Mouse (Mus musculus): ENCODE results near the gene Olfr1344.
"Not testable (repeated sequence)": the region's sequence is repeated elsewhere in the genome, so short reads cannot be mapped to it uniquely, and the experiment has no call there.

Gene Olfr1344

DNA sequence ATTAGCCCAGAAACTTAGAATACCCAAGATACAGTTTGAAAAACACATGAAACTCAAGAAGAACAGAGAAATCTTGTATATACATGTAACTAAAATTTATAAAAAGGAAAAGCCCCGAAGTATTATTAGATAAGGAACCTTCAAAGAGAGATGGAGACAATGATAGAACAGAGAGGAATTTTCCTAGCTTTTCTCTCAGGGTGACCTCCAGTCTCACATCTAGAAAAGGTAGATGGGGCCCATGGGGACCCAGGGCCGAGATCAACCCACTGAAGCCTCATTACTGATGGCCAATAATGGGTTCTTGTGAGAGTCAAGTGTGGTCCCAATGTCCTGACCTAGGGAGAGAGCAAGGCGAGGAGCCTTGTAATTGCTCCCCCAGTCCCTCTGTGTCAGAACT lies at the start of gene Olfr1344:
Olfr1344 (plus strand) TSS at position 301 of the 400 bp plus-strand sequence.
- no peak for DNase-seq (ENCODE audit: low spot score in 2 of 2)

DNA sequence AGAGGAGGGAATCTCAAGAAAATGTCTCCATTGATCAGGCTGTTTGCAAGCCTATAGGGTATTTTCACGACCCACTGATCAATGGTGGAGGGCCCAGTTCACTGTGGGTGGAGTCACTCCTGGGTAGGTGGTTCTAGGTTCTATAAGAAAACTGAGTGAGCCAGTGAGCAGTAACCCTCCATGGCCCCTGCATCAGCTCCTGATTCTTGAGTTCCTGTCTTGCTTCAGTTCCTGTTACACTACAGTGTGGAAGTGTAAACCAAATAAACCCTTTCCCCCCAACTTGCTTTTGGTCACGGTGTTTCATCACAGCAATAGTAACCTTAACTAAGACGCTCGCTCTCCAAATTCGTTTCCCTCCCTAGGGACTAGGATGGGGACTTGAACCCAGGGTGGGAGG lies 49.5 kb upstream of the Olfr1344 start:
- no peak for DNase-seq (ENCODE audit: low spot score in 2 of 2)

DNA sequence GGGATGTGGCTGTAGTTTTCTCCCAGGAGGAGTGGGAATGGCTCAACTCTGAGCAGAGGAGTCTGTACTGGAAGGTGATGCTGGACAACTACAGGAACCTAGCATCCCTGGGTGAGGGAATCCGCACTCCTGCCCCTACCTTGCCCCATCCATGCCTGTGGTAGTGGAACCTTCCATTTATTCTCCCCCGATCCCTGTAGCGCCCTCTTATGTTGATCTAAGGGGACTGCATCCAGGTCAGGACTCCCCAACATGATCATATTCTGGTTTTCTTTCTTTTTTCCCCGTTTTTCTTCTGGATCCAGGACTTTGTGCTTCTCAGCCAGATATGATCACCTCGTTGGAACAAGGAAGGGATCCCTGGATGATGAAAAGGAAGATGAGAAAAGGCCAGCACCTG lies 49.0 kb upstream of the Olfr1344 start:
- no peak for DNase-seq (ENCODE audit: low spot score in 2 of 2)

DNA sequence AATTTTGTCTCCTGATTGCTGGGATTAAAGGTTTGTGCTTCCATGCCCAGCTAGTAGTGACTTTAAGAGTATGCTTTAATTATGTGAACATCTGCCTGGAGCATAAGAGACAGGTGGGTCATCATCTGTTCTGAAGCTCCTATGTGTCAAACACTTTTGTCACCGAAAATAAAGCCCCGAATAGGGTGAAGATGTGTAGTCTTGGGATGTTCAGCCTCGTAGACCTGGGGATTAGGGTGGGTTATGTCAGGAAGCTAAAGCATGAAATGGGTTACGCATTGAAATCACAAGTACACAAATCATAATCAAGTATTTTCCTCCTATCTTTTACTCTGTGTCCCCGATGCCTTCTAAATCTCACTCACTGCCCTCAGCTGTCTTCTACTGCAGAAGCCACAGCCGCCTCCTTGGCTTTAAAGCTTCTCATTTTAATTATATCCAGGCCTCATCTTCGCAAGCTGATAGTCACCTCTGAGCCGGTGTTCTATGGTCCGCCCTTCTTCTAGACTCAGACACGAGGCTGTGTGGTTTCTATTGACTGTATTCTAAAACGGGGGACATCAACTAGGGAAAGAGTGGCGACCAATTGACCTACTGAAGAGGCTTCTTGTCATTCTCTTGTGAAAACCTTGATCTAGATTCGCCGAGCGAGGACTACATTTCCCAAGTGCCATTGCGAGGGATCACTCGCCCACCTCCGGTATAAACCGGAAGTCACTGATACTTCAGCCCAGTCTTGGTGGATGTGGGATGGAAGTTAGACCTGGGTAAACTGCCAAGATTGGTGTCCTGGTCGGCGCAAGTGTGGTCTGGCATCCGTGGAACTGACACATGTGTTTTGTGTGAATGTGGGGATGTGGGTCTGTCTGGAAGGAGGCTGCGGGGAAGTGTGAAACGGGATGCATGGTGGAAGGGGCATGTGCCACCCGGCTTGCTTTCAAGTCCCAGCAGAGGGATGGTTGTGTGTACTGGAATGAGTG lies 40.2 kb upstream of the Olfr1344 start, which contains the start of gene Smim17:
Smim17 (plus strand) TSS at position 720 of the 980 bp plus-strand sequence.
- peak; percentile 39 to 42 for DNase-seq (ENCODE audit: low spot score in 2 of 2)

DNA sequence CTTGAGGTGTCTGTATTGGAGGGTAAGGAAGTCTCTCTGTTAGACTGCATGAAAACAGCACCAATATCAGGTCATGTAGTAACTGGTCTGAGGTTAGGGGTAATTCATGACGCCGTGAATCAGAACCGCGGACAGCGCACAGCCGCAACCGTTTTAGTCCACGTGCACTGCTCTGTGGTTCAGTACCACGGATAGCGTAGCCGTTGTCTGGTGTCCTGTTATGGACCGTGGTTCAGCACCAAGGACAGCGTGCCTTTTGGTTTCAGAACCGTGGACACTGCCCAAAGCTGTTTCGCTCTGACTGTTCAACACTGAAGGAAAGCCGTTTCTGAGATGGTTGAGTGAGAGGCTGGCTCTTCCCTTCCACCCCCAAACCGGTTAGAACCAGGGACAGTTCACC lies 28.4 kb upstream of the Olfr1344 start, which contains the start of gene Gm20715:
Gm20715 (plus strand) TSS at position 235 of the 400 bp plus-strand sequence.
- DNase-seq (ENCODE audit: low spot score in 2 of 2), result peak; percentile 50 to 74

DNA sequence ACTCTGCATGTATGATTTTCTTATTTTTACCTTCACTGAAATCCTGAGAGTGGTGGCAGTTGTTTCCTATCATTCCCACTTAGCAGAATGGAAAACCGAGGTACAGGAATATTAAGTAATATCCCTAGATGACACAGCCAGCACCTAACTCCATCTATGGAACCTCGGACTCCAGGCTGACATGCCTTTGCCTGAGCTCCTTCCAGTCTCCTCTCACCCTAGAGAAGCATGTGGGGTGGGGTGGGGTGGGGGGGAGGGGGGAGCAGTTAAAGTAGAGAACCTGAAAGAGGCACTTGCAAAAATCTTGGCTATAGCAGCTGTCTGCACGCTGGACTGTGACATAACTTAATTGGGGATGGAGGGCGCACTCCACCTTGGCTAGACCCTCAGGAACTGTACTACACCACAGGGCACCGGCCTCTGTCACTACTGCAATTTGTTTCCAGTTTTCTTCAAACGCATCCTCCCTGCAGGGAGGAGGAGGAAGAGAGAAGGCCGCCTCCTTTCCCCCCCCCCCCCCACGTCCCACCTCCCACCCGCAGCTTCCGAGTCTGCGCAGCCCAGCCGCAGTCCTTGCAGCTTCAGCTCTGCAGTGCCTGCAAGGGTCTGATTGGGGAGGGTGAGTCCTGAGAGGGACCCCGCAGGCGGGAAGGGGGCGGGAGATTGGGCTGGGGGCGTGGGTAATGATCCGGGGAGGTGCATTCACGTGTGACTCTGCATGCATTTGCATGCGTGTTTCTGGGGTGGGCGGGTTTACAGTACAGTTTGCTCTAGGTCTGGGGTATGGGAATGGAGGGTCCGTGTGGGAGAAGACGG lies 23.7 kb upstream of the Olfr1344 start:
- DNase-seq (ENCODE audit: low spot score in 2 of 2), result no peak

DNA sequence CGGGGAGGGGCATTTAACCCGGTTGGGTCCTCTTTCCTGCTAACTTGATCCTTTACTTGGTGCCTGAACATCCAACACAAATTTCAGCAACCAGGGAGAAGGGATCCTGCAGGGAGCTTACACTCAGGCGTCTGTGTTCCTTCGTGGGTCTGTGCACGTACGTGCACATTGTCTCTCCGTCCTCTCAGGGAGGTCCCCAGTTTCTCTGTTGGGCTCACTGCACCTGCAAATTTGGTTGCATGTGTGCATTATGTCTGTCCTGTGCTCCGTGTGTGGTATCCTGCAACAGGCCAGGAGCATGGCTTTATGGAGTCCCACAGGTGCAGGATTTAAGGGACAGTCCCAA lies 23.1 kb upstream of the Olfr1344 start:
- DNase-seq (ENCODE audit: low spot score in 2 of 2), result no peak

DNA sequence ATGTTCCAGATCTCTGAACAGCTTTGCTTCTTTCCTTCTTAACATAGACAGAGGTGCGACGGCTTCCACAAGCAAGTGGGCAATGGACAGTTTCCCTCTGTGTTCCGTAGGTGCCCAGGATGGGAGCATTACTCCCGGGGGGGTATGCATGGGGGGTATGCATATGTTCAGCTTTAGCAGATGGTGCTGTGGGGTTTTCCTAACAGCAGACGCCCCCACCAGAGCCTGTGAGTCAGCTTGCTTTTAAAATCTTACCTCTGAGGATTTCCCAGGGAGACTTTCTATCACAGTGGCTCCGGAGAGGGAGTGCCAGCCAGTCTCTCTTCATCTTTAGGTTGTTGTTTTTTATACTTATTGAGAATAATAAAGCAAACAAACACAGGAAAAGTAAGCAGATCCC lies 18.6 kb upstream of the Olfr1344 start:
- DNase-seq (ENCODE audit: low spot score in 2 of 2), result no peak

DNA sequence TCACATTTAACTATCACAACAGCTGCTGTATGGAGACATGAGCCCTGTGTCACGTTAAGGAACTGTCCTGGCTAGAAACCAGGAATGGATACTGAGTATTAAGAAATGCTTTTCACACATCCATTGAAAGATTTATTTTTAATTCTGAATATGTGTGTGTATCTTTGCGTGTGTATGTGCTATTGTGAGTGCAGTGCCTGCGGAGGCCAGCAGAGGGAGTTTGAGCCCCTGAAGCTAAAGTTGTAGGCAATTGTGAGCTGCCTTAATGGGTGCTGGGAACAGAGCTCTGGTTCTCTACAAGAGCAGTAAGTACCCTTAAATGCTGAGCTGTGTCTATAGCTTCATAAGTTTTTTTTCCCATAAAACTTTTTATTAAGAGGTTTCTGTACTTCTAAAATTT lies 9.1 kb upstream of the Olfr1344 start:
- no peak for DNase-seq (ENCODE audit: low spot score in 2 of 2)

DNA sequence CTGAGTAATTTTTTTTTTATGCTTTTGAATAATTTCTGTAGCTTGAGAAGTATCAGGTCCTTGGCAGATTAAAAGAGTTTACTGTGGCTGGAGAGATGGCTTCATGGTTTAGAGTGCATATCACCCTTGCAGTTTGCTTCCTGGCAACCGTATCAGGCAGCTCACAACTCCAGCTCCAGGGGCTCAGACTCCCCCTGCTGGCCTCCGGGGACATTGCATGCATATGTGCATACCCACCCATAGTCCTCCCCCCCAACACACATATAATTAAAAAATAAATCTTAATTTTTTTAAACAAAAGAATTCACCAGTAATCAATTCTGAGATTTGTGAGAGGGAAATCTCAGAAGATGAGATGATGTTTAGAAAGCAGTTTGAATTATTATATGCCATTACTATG lies 8.1 kb upstream of the Olfr1344 start:
- DNase-seq (ENCODE audit: low spot score in 2 of 2), result peak in 1 of 2 experiments; percentile 24

DNA sequence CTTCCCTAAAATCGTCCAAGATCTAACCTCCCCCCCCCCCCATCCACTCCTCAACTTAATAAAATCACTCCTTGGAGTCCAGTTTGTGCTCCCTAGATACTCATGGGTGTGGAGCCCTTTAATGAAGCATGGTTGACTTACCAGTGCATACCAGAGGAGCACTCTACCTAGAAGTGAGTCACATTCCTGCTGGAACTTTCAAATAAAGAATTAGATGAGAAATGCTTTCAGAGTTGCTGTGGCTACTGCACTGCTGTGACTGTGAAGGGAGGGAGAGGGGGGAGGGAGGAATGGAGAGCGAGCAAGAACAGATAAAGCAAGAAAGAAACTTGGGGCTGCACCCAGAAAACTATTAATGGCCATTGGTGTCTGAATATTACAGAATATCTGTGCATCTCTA lies 2.7 kb downstream of the Olfr1344 start:
- no peak for DNase-seq (ENCODE audit: low spot score in 2 of 2)

DNA sequence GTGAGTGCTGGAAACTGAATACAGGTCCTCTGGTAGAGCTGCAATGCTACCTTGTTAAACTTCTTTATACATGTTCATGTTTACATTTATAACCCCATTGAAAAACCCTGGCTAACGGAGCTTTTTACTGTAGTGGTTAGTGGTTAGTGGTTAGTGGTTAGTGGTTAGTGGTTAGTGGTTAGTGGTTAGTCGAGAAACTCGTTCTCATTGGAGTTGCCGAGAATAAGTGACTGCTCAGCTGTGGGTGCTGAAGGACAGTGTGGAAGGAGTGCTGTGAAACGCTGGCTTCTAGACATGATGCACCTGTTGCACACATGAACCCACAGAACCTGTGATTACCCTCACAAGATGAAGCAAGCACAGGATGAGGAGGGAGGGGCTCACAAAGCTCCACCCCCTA lies 9.3 kb downstream of the Olfr1344 start:
- DNase-seq (ENCODE audit: low spot score in 2 of 2), result no peak

DNA sequence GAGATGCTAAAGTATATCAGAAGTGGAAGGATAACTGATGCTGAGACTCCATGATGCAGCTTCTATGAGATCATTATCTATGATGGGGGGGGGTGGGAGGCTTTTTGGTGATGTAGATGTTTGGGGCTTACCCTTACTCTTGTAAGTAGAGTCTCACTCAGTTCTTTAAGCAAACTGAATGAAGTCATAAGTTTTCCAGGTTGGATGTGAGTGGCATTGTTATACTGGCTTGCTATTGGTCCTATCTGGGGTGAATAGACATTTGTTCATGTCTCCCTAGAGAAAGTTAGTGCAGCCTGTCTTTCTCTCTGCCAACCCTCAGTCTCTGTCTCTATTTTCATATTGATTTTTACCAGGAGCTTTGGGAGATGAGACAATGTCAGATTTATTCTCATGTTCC lies 17.4 kb downstream of the Olfr1344 start, which contains the start of gene Olfr1336:
Olfr1336 (plus strand) TSS at position 301 of the 400 bp plus-strand sequence.
- no peak for DNase-seq (ENCODE audit: low spot score in 2 of 2)

DNA sequence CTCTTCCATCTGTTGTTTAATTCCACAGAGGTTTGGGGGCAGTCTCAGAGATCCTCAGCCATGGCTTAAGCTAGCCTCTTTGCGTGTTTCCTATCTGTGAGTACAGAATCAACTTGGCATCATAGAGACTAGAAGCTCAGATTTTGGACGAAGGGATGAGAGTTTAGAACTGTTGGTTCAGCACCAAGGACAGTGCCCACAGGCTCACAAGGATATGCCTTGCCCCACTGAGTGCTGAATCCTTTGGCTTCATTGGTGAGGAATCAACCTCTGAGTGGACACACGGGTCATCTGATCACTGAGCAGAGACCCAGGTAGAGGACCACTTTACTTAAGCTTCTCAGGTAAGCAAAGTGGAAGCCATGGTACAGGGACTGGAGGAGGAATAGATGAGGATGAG lies 17.9 kb downstream of the Olfr1344 start:
- DNase-seq (ENCODE audit: low spot score in 2 of 2), result no peak

DNA sequence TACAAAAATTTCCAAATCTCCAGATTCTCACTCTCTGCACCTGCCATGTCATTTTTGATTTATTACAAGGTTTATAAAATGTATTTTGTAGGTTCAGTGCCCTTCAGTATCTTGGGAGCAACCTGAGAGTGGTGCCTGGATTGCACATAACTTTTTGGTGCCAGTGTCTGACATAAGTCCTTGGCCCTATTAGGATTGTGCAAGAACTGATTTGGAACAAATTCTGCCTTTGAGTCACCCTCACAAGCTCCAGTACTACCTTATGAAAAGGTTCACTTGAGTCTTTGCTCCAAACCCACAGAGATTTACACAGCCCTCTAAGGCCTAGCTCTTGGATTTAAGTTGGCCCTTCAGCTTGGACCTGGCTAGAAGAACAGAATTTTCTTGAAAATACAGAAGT lies 28.5 kb downstream of the Olfr1344 start, which contains the start of gene Olfr1346:
Olfr1346 (plus strand) TSS at position 151 of the 400 bp plus-strand sequence.
- no peak for DNase-seq (ENCODE audit: low spot score in 2 of 2)

DNA sequence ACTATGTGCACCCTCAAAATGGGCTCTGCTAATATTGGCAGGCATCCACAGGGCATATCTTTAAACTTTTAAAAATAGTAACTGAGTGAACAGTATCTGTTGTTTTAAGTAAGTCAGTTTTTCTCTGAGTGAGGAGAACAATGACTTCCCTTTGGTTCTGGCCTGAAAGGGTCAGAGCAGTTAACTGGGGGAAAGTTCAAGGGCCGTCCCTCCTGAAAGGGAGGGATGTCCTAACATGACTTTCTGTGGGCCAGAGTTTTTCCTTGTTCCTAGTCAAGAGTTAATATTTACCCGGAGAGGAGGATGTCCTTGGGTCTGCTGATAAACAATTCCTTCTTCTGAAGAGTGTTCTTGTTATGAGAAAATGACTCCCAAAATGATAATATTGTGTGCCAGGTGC lies 39.1 kb downstream of the Olfr1344 start:
- not testable (repeated sequence) for DNase-seq (ENCODE audit: low spot score in 2 of 2)

DNA sequence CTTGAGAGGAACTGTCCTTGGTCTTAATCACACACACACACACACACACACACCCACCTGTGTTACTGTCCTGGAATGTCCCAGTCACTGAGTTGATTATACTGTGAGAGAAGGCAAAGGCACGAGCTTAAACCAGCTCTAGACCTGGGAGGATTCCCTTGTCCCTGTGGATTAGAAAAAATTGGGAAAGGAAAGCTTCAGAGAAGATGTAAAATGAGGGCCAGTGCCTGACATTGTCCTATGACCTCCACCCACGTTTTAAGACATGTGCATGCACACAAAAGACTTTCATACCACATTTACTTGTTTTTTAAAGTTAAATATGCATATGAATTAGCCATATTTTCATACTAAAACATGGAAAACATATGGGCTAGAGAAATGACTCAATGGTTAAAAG lies 48.4 kb downstream of the Olfr1344 start, which contains the start of gene Olfr5:
Olfr5 (minus strand) TSS at position 101 of the 400 bp plus-strand sequence.
- DNase-seq (ENCODE audit: low spot score in 2 of 2), result no peak

Measured in thymus, postnatal 10 days (tissue).